Mouse (Mus musculus): ENCODE measurements around the gene Gba2. TPM values are rescaled to one million over a fixed set of nuclear protein-coding genes. Genes with fewer than 3 reads are reported as not detected.
A peak's percentile ranks its signal among the peaks of the same experiment; 100 is the strongest.

The Gba2 gene
- polyA plus RNA-seq, 1 experiment from 2014 or later: 55.4 TPM

DNA sequence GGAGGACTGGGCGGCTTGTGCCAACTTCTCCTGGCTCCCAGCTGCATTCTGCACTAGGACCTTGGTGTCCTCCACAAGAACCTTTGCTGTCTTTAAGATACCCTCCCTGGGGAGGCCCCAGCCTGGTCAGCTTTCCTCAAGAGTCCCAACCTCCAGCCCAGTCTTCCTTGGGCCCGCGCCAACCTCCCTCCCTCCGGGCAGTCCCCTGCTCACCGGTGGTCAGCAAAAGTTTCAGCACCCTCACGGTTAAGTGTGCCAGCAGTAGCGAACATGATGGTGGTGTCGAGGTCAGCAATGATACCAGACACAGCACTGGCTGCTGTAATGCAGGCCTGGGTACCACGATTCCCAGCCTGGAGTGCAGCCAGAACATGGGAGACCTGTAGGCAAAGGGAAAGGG lies 42.6 kb downstream of the Gba2 start:
- ATAC-seq (ENCODE audit: low FRiP score, low read depth): no peak
- no peak overlapping the region for H3K27ac ChIP-seq
- no peak overlapping the region for H3K4me2 ChIP-seq (replicated peaks)
- H3K4me3 ChIP-seq: no peak overlapping the region
- H3K27me3 ChIP-seq (replicated peaks): no peaks in the 10 kb centered on the region
- no peaks in the 10 kb centered on the region for H3K4me1 ChIP-seq
- H3K9ac ChIP-seq: no peak overlapping the region
- peaks cover 94% of the 10 kb centered on the region for H3K36me3 ChIP-seq
- 94% methylated on average over 9 of the region's 9 CpGs for WGBS
- no peaks in the 10 kb centered on the region for H3K9me3 ChIP-seq

DNA sequence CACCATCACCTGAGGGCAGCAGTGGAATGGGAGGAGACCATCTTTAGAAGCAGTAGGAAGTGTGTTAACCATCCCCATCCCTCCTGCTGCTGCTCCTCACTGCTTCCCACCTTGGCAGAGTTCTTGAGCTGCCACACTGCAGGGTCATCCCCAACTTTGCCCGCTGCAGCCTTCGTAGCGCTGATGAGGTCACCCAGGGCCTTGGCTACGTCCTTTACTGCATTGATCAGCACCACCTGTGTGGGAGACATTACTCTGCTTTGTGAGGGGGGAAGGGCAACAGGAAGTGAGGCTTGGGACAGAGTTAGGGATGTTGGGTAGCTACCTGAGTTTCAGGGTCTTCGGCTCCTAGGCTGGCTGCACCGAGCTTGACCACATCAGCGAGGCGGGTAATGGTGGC lies 43.0 kb downstream of the Gba2 start:
- H3K4me1 ChIP-seq: no peaks in the 10 kb centered on the region
- H3K36me3 ChIP-seq: peaks cover 96% of the 10 kb centered on the region
- no peak overlapping the region for H3K9ac ChIP-seq
- WGBS: 98% methylated on average over 8 of the region's 8 CpGs
- no peaks in the 10 kb centered on the region for H3K27me3 ChIP-seq (replicated peaks)
- ATAC-seq (ENCODE audit: low FRiP score, low read depth): no peak
- H3K4me3 ChIP-seq: no peak overlapping the region
- H3K27ac ChIP-seq: no peak overlapping the region
- no peak overlapping the region for H3K4me2 ChIP-seq (replicated peaks)
- no peaks in the 10 kb centered on the region for H3K9me3 ChIP-seq

DNA sequence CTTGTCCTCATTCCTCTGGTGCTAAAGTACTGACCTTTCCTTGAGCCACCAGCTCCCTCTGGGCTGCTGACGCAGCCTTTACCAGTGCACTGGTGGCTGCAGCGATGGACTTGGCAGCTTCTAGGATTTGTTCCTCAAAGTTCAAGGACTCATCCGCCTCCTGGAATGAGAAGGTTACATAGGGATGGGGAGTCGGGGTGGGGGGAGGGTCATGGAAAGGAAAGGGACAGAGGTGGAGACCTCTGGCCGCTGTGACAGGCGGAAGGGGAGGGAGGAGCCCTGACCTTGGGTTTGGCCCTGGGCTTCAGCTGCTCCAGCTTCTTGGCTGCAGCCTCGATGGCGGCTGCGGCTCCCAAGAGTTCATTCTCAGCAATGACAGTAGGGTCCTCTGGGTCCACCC lies 45.4 kb downstream of the Gba2 start:
- H3K36me3 ChIP-seq: peaks cover 73% of the 10 kb centered on the region

DNA sequence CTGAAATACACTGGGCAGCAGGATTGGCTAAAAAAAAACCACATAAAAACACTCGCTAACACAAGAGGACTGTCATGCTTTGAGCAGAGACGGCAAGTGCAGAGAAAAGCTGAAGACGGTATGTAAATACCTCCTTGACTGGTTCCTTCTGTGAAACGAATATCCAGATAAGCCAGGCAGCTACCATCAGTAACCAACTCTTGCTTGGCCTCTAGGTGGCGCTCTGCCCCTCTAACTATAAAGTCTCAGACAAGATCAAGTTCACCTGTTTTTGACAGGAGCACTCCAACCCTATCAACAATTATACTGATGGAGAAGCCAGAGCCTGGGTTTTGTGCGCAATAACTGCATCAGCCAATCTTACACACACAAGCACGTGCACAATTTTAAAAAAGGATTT lies 48.1 kb downstream of the Gba2 start:
- no peak overlapping the region for H3K4me3 ChIP-seq
- no peak overlapping the region for H3K9ac ChIP-seq
- no peak overlapping the region for H3K4me2 ChIP-seq (replicated peaks)
- no peaks in the 10 kb centered on the region for H3K4me1 ChIP-seq
- ATAC-seq (ENCODE audit: low FRiP score, low read depth): no peak
- 35% methylated on average over 7 of the region's 7 CpGs for whole genome bisulfite sequencing
- peaks cover 48% of the 10 kb centered on the region for H3K36me3 ChIP-seq
- H3K9me3 ChIP-seq: no peaks in the 10 kb centered on the region
- H3K27me3 ChIP-seq (replicated peaks): peaks cover 4% of the 10 kb centered on the region; the same call in 1 of the 2 replicates
- no peak overlapping the region for H3K27ac ChIP-seq

More for the DNA sequence above, 45.4 kb downstream of the Gba2 start:
- no peak for ATAC-seq (ENCODE audit: low FRiP score, low read depth)
- Histone ChIP-seq H3K4me3 (no peak overlapping the region), H3K4me1 (no peaks in the 10 kb centered on the region), H3K27me3 (replicated peaks) (no peaks in the 10 kb centered on the region), H3K9ac (no peak overlapping the region), H3K9me3 (no peaks in the 10 kb centered on the region), H3K27ac (no peak overlapping the region), H3K4me2 (replicated peaks) (no peak overlapping the region)
- 85% methylated on average over 9 of the region's 9 CpGs for WGBS

DNA sequence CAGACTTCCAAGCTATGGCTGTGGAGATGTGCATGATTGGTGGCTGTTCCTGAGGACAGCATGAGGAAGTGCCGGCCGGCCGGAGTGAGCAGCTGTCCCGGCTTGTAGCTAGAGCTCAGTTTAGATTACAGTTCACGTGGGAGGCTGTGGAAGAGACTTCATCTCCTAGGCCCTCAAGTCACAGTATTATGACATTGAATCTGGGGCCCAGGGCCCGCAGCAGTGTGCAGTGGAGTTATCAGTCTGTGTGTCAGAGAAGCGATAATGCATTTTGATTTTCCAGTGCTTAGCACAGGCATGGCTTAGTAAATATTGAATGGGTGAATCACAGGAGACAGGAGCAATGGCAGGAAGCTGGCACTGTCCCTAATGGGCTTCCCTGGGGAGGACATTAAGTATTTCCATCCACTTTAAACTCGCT lies 48.6 kb downstream of the Gba2 start:
- H3K9me3 ChIP-seq: no peaks in the 10 kb centered on the region
- no peaks in the 10 kb centered on the region for H3K4me1 ChIP-seq
- 76% methylated on average over 8 of the region's 8 CpGs for WGBS
- H3K4me3 ChIP-seq: no peak overlapping the region
- no peak; the same call in 1 of the 2 replicates for ATAC-seq (ENCODE audit: low FRiP score, low read depth)
- no peak overlapping the region for H3K9ac ChIP-seq
- peaks cover 43% of the 10 kb centered on the region for H3K36me3 ChIP-seq
- H3K4me2 ChIP-seq (replicated peaks): no peak overlapping the region
- H3K27ac ChIP-seq: no peak overlapping the region
- H3K27me3 ChIP-seq (replicated peaks): peaks cover 4% of the 10 kb centered on the region; the same call in 1 of the 2 replicates

DNA sequence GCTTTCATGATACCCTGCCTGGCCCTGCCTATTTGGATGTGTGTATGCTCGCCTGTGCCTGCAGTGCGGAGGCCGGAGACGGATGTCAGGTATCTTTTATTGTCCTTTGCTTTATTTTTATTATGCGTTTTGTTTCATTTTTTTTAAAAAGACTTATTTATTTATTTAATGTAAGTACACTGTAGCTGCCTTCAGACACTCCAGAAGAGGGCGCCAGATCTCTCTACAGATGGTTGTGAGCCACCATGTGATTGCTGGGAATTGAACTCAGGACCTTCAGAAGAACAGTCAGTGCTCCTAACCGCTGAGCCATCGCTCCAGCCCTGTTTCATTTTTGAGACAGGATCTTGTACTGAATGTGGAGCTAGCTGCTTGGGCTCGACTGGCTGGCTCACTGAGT lies 50.2 kb downstream of the Gba2 start:
- ATAC-seq (ENCODE audit: low FRiP score, low read depth): no peak
- H3K36me3 ChIP-seq: peaks cover 27% of the 10 kb centered on the region
- H3K9ac ChIP-seq: no peak overlapping the region
- H3K4me1 ChIP-seq: peaks cover 11% of the 10 kb centered on the region
- H3K27me3 ChIP-seq (replicated peaks): peaks cover 19% of the 10 kb centered on the region
- no peak overlapping the region for H3K27ac ChIP-seq
- WGBS: 77% methylated on average over 9 of the region's 9 CpGs
- no peak overlapping the region for H3K4me3 ChIP-seq
- H3K9me3 ChIP-seq: no peaks in the 10 kb centered on the region
- no peak overlapping the region for H3K4me2 ChIP-seq (replicated peaks)

DNA sequence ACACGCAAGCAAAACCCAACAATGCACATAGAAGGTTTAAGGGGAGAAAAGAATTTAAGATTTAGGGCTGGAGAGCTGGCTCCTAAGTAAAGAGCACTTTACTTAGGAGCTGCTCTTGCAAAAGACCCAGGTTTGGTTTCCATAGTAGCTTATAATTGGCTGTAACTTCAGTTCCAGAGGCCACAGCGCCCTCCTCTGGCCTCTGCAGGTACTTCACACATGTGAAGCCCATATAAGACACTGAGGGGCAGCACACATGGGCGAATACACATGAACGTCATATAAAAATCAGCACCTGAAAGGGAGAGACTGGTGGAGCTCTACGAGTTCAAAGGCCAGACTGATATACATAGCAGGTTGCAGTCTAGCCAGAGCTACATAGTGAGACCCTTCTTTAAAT lies 50.8 kb downstream of the Gba2 start:
- H3K9ac ChIP-seq: no peak overlapping the region
- H3K9me3 ChIP-seq: no peaks in the 10 kb centered on the region
- peaks cover 21% of the 10 kb centered on the region for H3K36me3 ChIP-seq
- no peak overlapping the region for H3K4me2 ChIP-seq (replicated peaks)
- H3K27ac ChIP-seq: no peak overlapping the region
- H3K4me3 ChIP-seq: no peak overlapping the region
- 66% methylated on average over 5 of the region's 5 CpGs for WGBS
- peaks cover 25% of the 10 kb centered on the region for H3K27me3 ChIP-seq (replicated peaks)
- ATAC-seq (ENCODE audit: low FRiP score, low read depth): no peak
- H3K4me1 ChIP-seq: peaks cover 17% of the 10 kb centered on the region

DNA sequence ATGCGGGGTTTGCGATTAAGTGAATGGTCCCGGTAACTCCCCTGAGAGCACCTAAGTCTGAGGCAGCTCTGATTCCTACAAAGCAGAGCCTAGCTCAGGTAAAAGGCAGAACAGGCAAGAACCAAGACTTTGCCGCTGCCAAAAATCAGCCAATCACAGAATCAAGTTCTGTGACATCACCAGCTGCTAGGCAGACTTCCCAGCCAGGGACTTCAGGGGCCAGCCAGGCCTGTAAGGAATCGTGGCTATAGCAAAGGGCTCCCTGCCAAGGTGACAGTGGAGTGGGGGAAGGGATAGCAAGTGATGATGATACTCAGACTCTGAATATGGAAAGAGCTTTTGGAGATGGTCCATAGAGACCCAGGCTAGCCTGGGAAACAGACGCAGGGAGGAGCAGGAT lies 58.7 kb downstream of the Gba2 start:
- peaks cover 25% of the 10 kb centered on the region for H3K4me1 ChIP-seq
- peak overlapping the region; percentile 32 for H3K4me2 ChIP-seq (replicated peaks)
- no peak overlapping the region for H3K9ac ChIP-seq
- H3K36me3 ChIP-seq: no peaks in the 10 kb centered on the region
- ATAC-seq (ENCODE audit: low FRiP score, low read depth): no peak
- 14% methylated on average over 6 of the region's 6 CpGs for WGBS
- H3K27me3 ChIP-seq (replicated peaks): peaks cover 42% of the 10 kb centered on the region
- no peaks in the 10 kb centered on the region for H3K9me3 ChIP-seq
- H3K4me3 ChIP-seq: no peak overlapping the region
- no peak overlapping the region for H3K27ac ChIP-seq

DNA sequence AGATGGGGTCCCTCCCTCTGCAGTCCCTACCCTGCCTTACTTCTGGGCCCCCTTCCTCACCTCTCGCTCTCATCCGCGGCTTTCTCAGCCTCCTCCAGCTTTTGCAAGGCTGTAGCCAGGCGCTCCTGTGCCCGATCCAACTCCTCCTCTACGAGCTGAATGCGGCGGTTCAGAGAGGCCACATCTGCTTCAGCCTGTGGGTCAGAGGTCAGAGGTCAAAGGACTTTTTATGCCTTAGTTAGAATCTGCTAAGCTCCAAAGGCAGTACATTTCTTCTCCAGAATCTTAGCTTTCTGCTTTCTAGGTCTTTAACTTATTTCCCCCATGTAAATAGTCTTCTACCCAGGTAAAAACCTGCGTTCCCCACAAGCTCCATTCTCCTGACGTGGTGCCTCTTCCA lies 59.1 kb downstream of the Gba2 start:
- Histone ChIP-seq H3K27me3 (replicated peaks) (peaks cover 38% of the 10 kb centered on the region), H3K4me2 (replicated peaks) (peak overlapping the region; percentile 32), H3K4me1 (peaks cover 25% of the 10 kb centered on the region), H3K9ac (no peak overlapping the region), H3K36me3 (no peaks in the 10 kb centered on the region), H3K9me3 (no peaks in the 10 kb centered on the region), H3K27ac (no peak overlapping the region), H3K4me3 (no peak overlapping the region)
- no peak for ATAC-seq (ENCODE audit: low FRiP score, low read depth)
- 15% methylated on average over 10 of the region's 10 CpGs for WGBS

Other genes starting within 250 kb of the Gba2 start
- 52.7 and 53.3 TPM in 2 replicates for gene Rusc2, start 196.9 kb downstream of the Gba2 start, polyA plus RNA-seq (2016; fragmentation: Nextera tagmentation; extraction: Ambion mirVana)
- 0.34 TPM in 1 of 2 replicates, not detected in the other for gene Fam166b, start 149.7 kb downstream of the Gba2 start, polyA plus RNA-seq (2016; fragmentation: Nextera tagmentation; extraction: Ambion mirVana)
- gene Tesk1, start 136.9 kb downstream of the Gba2 start, polyA plus RNA-seq (2016; fragmentation: Nextera tagmentation; extraction: Ambion mirVana): 14.9 and 15.4 TPM in 2 replicates
- 2.7 and 2.9 TPM in 2 replicates for gene Cd72, start 124.2 kb downstream of the Gba2 start, polyA plus RNA-seq (2016; fragmentation: Nextera tagmentation; extraction: Ambion mirVana)
- 0.17 TPM in 1 of 2 replicates, not detected in the other for gene Sit1, start 95.1 kb downstream of the Gba2 start, polyA plus RNA-seq (2016; fragmentation: Nextera tagmentation; extraction: Ambion mirVana)
- 54.0 and 54.6 TPM in 2 replicates for gene Ccdc107, start 86.0 kb downstream of the Gba2 start, polyA plus RNA-seq (2016; fragmentation: Nextera tagmentation; extraction: Ambion mirVana)
- 24.8 and 27.0 TPM in 2 replicates for gene Arhgef39, start 79.2 kb downstream of the Gba2 start, polyA plus RNA-seq (2016; fragmentation: Nextera tagmentation; extraction: Ambion mirVana)
- 0.33 and 0.41 TPM in 2 replicates for gene Car9, start 71.9 kb downstream of the Gba2 start, polyA plus RNA-seq (2016; fragmentation: Nextera tagmentation; extraction: Ambion mirVana)
- 83.5 and 93.0 TPM in 2 replicates for gene Tpm2, start 55.1 kb downstream of the Gba2 start, polyA plus RNA-seq (2016; fragmentation: Nextera tagmentation; extraction: Ambion mirVana)
- 68.0 and 71.0 TPM in 2 replicates for gene Creb3, start 16.5 kb downstream of the Gba2 start, polyA plus RNA-seq (2016; fragmentation: Nextera tagmentation; extraction: Ambion mirVana)
- 59.6 and 65.6 TPM in 2 replicates for gene Tln1, start 16.2 kb downstream of the Gba2 start, polyA plus RNA-seq (2016; fragmentation: Nextera tagmentation; extraction: Ambion mirVana)
- 29.5 and 36.3 TPM in 2 replicates for gene Rgp1, start 158 bp downstream of the Gba2 start, polyA plus RNA-seq (2016; fragmentation: Nextera tagmentation; extraction: Ambion mirVana)
- gene Msmp, start 5.6 kb upstream of the Gba2 start, polyA plus RNA-seq (2016; fragmentation: Nextera tagmentation; extraction: Ambion mirVana): 1.3 and 2.8 TPM in 2 replicates
- gene Npr2, start 53.1 kb upstream of the Gba2 start, polyA plus RNA-seq (2016; fragmentation: Nextera tagmentation; extraction: Ambion mirVana): 45.4 and 60.1 TPM in 2 replicates
- gene Spag8, start 74.7 kb upstream of the Gba2 start, polyA plus RNA-seq (2016; fragmentation: Nextera tagmentation; extraction: Ambion mirVana): 2.7 and 3.0 TPM in 2 replicates
- gene Hint2, start 77.6 kb upstream of the Gba2 start, polyA plus RNA-seq (2016; fragmentation: Nextera tagmentation; extraction: Ambion mirVana): 71.0 and 74.6 TPM in 2 replicates
- gene Tmem8b, start 90.1 kb upstream of the Gba2 start, polyA plus RNA-seq (2016; fragmentation: Nextera tagmentation; extraction: Ambion mirVana): 11.8 and 14.2 TPM in 2 replicates
- 3.2 and 3.3 TPM in 2 replicates for gene Fam221b, start 90.3 kb upstream of the Gba2 start, polyA plus RNA-seq (2016; fragmentation: Nextera tagmentation; extraction: Ambion mirVana)
- not detected in 2 replicates for gene Olfr70, start 121.9 kb upstream of the Gba2 start, polyA plus RNA-seq (2016; fragmentation: Nextera tagmentation; extraction: Ambion mirVana)
- gene Olfr71, start 131.4 kb upstream of the Gba2 start, polyA plus RNA-seq (2016; fragmentation: Nextera tagmentation; extraction: Ambion mirVana): not detected in 2 replicates
- 0.22 TPM in 1 of 2 replicates, not detected in the other for gene Hrct1, start 148.3 kb upstream of the Gba2 start, polyA plus RNA-seq (2016; fragmentation: Nextera tagmentation; extraction: Ambion mirVana)
- not detected in 2 replicates for gene Spaar, start 151.2 kb upstream of the Gba2 start, polyA plus RNA-seq (2016; fragmentation: Nextera tagmentation; extraction: Ambion mirVana)
- gene Olfr159, start 192.1 kb upstream of the Gba2 start, polyA plus RNA-seq (2016; fragmentation: Nextera tagmentation; extraction: Ambion mirVana): not detected in 2 replicates
- gene Olfr156, start 245.0 kb upstream of the Gba2 start, polyA plus RNA-seq (2016; fragmentation: Nextera tagmentation; extraction: Ambion mirVana): not detected in 2 replicates